Mouse (Mus musculus): ENCODE data around the gene Neil1.

- TF ChIP-seq CTCF (IDR thresholded peaks at IDR 0.05; ENCODE audit: extremely low read depth, insufficient read depth, low read length) (peak; percentile 72), POLR2A (IDR thresholded peaks at IDR 0.05; ENCODE audit: extremely low read depth, insufficient read depth, low read length) (no peak)
Measured at GRCm38 (mm10) chr9:57162496-57162895, 14.4 kb upstream of the Neil1 start.
